In the genomic region with DNA sequence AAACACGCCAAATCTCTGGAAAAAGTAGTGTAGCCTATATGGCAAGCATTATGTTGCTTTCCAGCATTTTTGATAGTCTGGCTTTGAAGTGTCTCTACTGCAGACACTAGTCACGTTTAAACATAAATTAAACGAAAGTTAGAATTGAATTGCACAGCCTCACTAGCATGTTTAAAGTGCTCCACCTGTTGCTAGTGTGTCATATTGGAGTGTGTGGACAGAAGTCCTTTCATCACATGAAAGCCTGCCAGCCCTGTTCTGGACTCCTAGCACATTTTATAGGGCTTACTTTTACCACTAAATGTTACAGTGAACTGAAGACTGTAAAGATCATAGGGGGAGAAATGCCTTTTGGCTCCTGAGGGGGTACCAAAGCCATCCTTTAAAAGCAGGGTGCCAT, we compare ENCODE assay signal across 8 mouse cellular contexts. TPM values are rescaled to one million over a fixed set of nuclear protein-coding genes. Genes with fewer than 3 reads are reported as not detected.
DNase-seq lines count a peak whose midpoint lies in the region; ATAC-seq lines count a peak whose summit lies in the region.

No protein-coding gene starts in this region.

- H3K9ac ChIP-seq in liver, embryonic 13.5 days: peak overlapping the region; percentile 87

- no peak for ATAC-seq in megakaryocyte, adult 5-6 weeks (ENCODE audit: poor library complexity, severe bottlenecking)
- no peak for ATAC-seq in liver, embryonic 13.5 days (ENCODE audit: low read depth)

- H3K27me3 ChIP-seq in megakaryocyte, embryonic 14.5 days (replicated peaks): no peaks in the 10 kb centered on the region
- no peaks in the 10 kb centered on the region for H3K27me3 ChIP-seq in liver, embryonic 13.5 days

- H3K4me3 ChIP-seq in megakaryocyte, embryonic 14.5 days (replicated peaks): peak overlapping the region; percentile 52
- H3K4me3 ChIP-seq in liver, embryonic 13.5 days (replicated peaks): peak overlapping the region; percentile 80

- peak; percentile 38 for DNase-seq in cerebellum, adult 9-10 months
- DNase-seq in cerebellum, adult 11-12 months: no peak
- DNase-seq in liver, embryonic 13.5 days: no peak
- DNase-seq in retina, postnatal 1 day: no peak
- DNase-seq in kidney, postnatal 36 days: no peak
- no peak for DNase-seq in cerebellum, adult 9-11 months

- H3K4me2 ChIP-seq in liver, embryonic 13.5 days: peak overlapping the region; percentile 76

- peaks cover 2% of the 10 kb centered on the region for H3K36me3 ChIP-seq in megakaryocyte, embryonic 14.5 days (replicated peaks; ENCODE audit: low read length)
- no peaks in the 10 kb centered on the region for H3K36me3 ChIP-seq in liver, embryonic 13.5 days

- peaks cover 51% of the 10 kb centered on the region for H3K4me1 ChIP-seq in megakaryocyte, embryonic 14.5 days
- peaks cover 50% of the 10 kb centered on the region for H3K4me1 ChIP-seq in liver, embryonic 13.5 days (replicated peaks)

- WGBS in liver, embryonic 13.5 days (ENCODE audit: insufficient replicate concordance): 52% methylated on average over 3 of the region's 3 CpGs

- H3K27ac ChIP-seq in liver, embryonic 13.5 days: no peak overlapping the region

- H3K9me3 ChIP-seq in megakaryocyte, embryonic 14.5 days: no peaks in the 10 kb centered on the region
- no peaks in the 10 kb centered on the region for H3K9me3 ChIP-seq in liver, embryonic 13.5 days (replicated peaks)

RNA-seq across cellular contexts. Expression of gene Carnmt1, which starts 1.9 kb away (rescaled TPM):
- 8.3 and 8.8 TPM in 2 replicates for polyA plus RNA-seq in megakaryocyte, embryonic 14.5 days (2012; ENCODE audit: insufficient read depth, low replicate concordance)
- total RNA-seq in megakaryocyte, adult 5-6 weeks (2015): 16.3 and 18.3 TPM in 2 replicates
- 11.4 and 11.6 TPM in 2 replicates for total RNA-seq in megakaryocyte, adult 5-6 weeks (2017)
- polyA plus RNA-seq in liver, embryonic 13.5 days (2015; fragmentation: Nextera tagmentation; extraction: Ambion mirVana): 24.7 and 25.6 TPM in 2 replicates

RNA-seq across cellular contexts. Expression of gene D030056L22Rik, which starts 40.5 kb away (rescaled TPM):
- polyA plus RNA-seq in megakaryocyte, embryonic 14.5 days (2012; ENCODE audit: insufficient read depth, low replicate concordance): 7.6 and 14.4 TPM in 2 replicates
- 23.9 and 27.7 TPM in 2 replicates for total RNA-seq in megakaryocyte, adult 5-6 weeks (2015)
- 10.4 and 11.4 TPM in 2 replicates for total RNA-seq in megakaryocyte, adult 5-6 weeks (2017)
- polyA plus RNA-seq in liver, embryonic 13.5 days (2015; fragmentation: Nextera tagmentation; extraction: Ambion mirVana): 36.8 and 41.7 TPM in 2 replicates

RNA-seq across cellular contexts. Expression of gene Nmrk1, which starts 40.7 kb away (rescaled TPM):
- polyA plus RNA-seq in megakaryocyte, embryonic 14.5 days (2012; ENCODE audit: insufficient read depth, low replicate concordance): 0.96 and 1.5 TPM in 2 replicates
- total RNA-seq in megakaryocyte, adult 5-6 weeks (2015): 6.1 and 13.0 TPM in 2 replicates
- total RNA-seq in megakaryocyte, adult 5-6 weeks (2017): 3.7 and 4.6 TPM in 2 replicates
- 6.8 TPM in 2 replicates for polyA plus RNA-seq in liver, embryonic 13.5 days (2015; fragmentation: Nextera tagmentation; extraction: Ambion mirVana)

RNA-seq across cellular contexts. Expression of gene Ostf1, which starts 40.9 kb away (rescaled TPM):
- 422 and 727 TPM in 2 replicates for polyA plus RNA-seq in megakaryocyte, embryonic 14.5 days (2012; ENCODE audit: insufficient read depth, low replicate concordance)
- total RNA-seq in megakaryocyte, adult 5-6 weeks (2015): 384 and 411 TPM in 2 replicates
- total RNA-seq in megakaryocyte, adult 5-6 weeks (2017): 378 and 396 TPM in 2 replicates
- 63.7 and 64.5 TPM in 2 replicates for polyA plus RNA-seq in liver, embryonic 13.5 days (2015; fragmentation: Nextera tagmentation; extraction: Ambion mirVana)
